Mouse (Mus musculus): ENCODE data around the gene Ngly1. TPM values are rescaled to one million over a fixed set of nuclear protein-coding genes. Genes with fewer than 3 reads are reported as not detected.

Ngly1 gene
- not detected in 2 replicates for polyA plus RNA-seq (2012; ENCODE audit: insufficient read depth, insufficient read length, low replicate concordance, missing spikeins)

- WGBS: under 1% methylated on average over 64 of the region's 65 CpGs
- no peaks in the 10 kb centered on the region; the same call in 1 of the 2 replicates for H3K4me1 ChIP-seq (ENCODE audit: control insufficient read depth, insufficient read depth, low read length)
- peak; percentile 99 for TF ChIP-seq POLR2A (IDR thresholded peaks at IDR 0.05; ENCODE audit: insufficient read depth, low read depth, low read length)
- TF ChIP-seq CTCF (IDR thresholded peaks at IDR 0.05; ENCODE audit: insufficient read depth, low read depth, low read length): no peak
- peak within 1 kb of the TSS; percentile 68 for H3K27ac ChIP-seq (ENCODE audit: insufficient read depth, low read depth, low read length)
- H3K4me3 ChIP-seq (ENCODE audit: insufficient read depth, low read depth, low read length): peak within 1 kb of the TSS; percentile 90
Observed at GRCm38 (mm10) chr14:16249171-16249874, at the start of gene Ngly1, which contains the start of gene Oxsm. Gene Ngly1, plus strand, starts transcription at chr14:16249280. Gene Oxsm, minus strand, starts transcription at chr14:16249808.

GRCm38 (mm10) chr14:16200220-16200912 lies 48.7 kb upstream of the Ngly1 start:
- Histone ChIP-seq H3K4me3 (ENCODE audit: insufficient read depth, low read depth, low read length) (no peak overlapping the region), H3K27ac (ENCODE audit: insufficient read depth, low read depth, low read length) (no peak overlapping the region), H3K4me1 (ENCODE audit: control insufficient read depth, insufficient read depth, low read length) (peaks cover 3% of the 10 kb centered on the region)
- 27% methylated on average over 6 of the region's 6 CpGs for WGBS
- TF ChIP-seq CTCF (IDR thresholded peaks at IDR 0.05; ENCODE audit: insufficient read depth, low read depth, low read length) (no peak), POLR2A (IDR thresholded peaks at IDR 0.05; ENCODE audit: insufficient read depth, low read depth, low read length) (no peak)

DNA sequence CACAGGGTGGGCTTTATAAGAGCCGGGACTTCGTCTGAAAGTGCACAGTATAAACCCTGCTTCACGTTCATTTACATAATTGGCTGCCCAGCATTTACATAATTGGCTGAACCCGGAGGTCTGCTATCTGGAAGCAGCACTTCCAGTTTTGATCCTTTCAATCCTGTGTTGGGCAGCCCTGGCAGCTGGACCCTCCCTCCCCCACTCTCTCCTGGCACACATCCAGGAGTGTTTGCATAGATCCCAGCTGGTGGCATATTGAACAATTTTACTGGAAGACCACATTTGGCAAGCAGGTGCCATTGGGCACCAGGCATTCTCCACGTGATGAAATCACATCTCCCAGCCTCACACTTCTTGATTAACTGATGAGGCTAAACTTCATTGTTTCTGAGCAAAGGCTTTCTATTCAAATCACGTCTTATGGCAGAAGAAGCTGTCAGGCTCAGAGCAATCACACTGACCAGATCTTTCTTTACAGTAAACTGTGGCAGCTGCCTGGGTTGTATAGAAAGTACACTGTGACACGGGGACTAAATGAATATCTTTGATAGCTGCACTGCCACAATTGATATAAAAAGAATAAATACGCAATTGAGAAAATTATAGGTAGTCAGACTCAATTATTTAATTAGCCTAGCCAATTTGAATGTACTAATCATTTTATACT lies 48.0 kb upstream of the Ngly1 start:
- Histone ChIP-seq H3K27ac (ENCODE audit: insufficient read depth, low read depth, low read length) (no peak overlapping the region), H3K4me1 (ENCODE audit: control insufficient read depth, insufficient read depth, low read length) (peaks cover 3% of the 10 kb centered on the region), H3K4me3 (ENCODE audit: insufficient read depth, low read depth, low read length) (no peak overlapping the region)
- 17% methylated on average over 8 of the region's 8 CpGs for WGBS
- TF ChIP-seq POLR2A (IDR thresholded peaks at IDR 0.05; ENCODE audit: insufficient read depth, low read depth, low read length) (no peak), CTCF (IDR thresholded peaks at IDR 0.05; ENCODE audit: insufficient read depth, low read depth, low read length) (no peak)

- TF ChIP-seq CTCF (IDR thresholded peaks at IDR 0.05; ENCODE audit: insufficient read depth, low read depth, low read length): no peak
- TF ChIP-seq POLR2A (IDR thresholded peaks at IDR 0.05; ENCODE audit: insufficient read depth, low read depth, low read length): no peak
- WGBS: 45% methylated on average over 3 of the region's 3 CpGs
- Histone ChIP-seq H3K27ac (ENCODE audit: insufficient read depth, low read depth, low read length) (no peak overlapping the region), H3K4me3 (ENCODE audit: insufficient read depth, low read depth, low read length) (no peak overlapping the region), H3K4me1 (ENCODE audit: control insufficient read depth, insufficient read depth, low read length) (peaks cover 3% of the 10 kb centered on the region)
Observed at GRCm38 (mm10) chr14:16201673-16202072, 47.4 kb upstream of the Ngly1 start.

DNA sequence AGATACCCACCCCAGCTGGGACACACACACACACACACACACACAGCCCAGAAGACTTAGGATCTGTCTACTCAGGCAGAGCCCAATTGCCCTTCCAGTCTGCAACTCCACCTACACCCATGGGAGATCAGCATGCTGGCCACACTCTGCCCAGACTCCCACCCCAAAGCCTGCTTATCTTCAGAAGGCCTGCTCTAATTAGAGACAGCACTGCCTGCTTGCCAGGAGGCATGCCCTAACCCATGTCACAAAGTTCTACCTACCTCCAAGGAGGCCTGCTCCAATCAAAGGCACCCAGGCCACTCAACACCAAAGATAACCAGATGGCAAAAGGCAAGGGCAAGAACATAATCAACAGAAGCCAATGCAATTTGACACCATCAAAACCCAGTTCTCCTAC lies 41.4 kb upstream of the Ngly1 start:
- no peak for TF ChIP-seq CTCF (IDR thresholded peaks at IDR 0.05; ENCODE audit: insufficient read depth, low read depth, low read length)
- no peak for TF ChIP-seq POLR2A (IDR thresholded peaks at IDR 0.05; ENCODE audit: insufficient read depth, low read depth, low read length)
- Histone ChIP-seq H3K4me3 (ENCODE audit: insufficient read depth, low read depth, low read length) (no peak overlapping the region), H3K27ac (ENCODE audit: insufficient read depth, low read depth, low read length) (no peak overlapping the region), H3K4me1 (ENCODE audit: control insufficient read depth, insufficient read depth, low read length) (no peaks in the 10 kb centered on the region)

GRCm38 (mm10) chr14:16219015-16219414 lies 30.1 kb upstream of the Ngly1 start:
- Histone ChIP-seq H3K4me1 (ENCODE audit: control insufficient read depth, insufficient read depth, low read length) (no peaks in the 10 kb centered on the region), H3K27ac (ENCODE audit: insufficient read depth, low read depth, low read length) (no peak overlapping the region), H3K4me3 (ENCODE audit: insufficient read depth, low read depth, low read length) (no peak overlapping the region)
- TF ChIP-seq CTCF (IDR thresholded peaks at IDR 0.05; ENCODE audit: insufficient read depth, low read depth, low read length) (no peak), POLR2A (IDR thresholded peaks at IDR 0.05; ENCODE audit: insufficient read depth, low read depth, low read length) (no peak)
- 46% methylated on average over 2 of the region's 2 CpGs for WGBS

- WGBS: 37% methylated on average over 2 of the region's 2 CpGs
- Histone ChIP-seq H3K4me1 (ENCODE audit: control insufficient read depth, insufficient read depth, low read length) (no peaks in the 10 kb centered on the region), H3K4me3 (ENCODE audit: insufficient read depth, low read depth, low read length) (no peak overlapping the region), H3K27ac (ENCODE audit: insufficient read depth, low read depth, low read length) (no peak overlapping the region)
- TF ChIP-seq POLR2A (IDR thresholded peaks at IDR 0.05; ENCODE audit: insufficient read depth, low read depth, low read length): no peak
- no peak for TF ChIP-seq CTCF (IDR thresholded peaks at IDR 0.05; ENCODE audit: insufficient read depth, low read depth, low read length)
Observed at GRCm38 (mm10) chr14:16229395-16229794, 19.7 kb upstream of the Ngly1 start.

DNA sequence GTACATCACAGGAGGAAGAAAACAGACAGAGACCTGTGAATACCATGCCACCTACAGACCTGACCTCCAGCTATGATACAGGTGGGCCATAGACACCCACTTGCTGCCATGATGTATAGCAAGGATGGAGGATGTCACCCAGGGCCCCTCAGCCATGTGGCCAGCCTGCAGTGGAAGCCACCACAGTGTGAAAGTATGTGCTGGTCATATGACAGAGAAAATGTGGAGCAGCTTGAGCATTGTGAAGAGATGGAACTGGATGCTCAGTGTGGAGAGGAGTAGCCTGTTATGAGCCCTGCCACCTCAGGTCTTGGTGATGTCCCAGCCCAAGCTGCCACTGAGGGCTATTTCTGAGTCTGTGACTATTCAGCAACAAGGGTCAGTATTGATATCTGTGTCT lies 18.5 kb upstream of the Ngly1 start:
- TF ChIP-seq CTCF (IDR thresholded peaks at IDR 0.05; ENCODE audit: insufficient read depth, low read depth, low read length) (no peak), POLR2A (IDR thresholded peaks at IDR 0.05; ENCODE audit: insufficient read depth, low read depth, low read length) (no peak)
- Histone ChIP-seq H3K4me3 (ENCODE audit: insufficient read depth, low read depth, low read length) (no peak overlapping the region), H3K27ac (ENCODE audit: insufficient read depth, low read depth, low read length) (no peak overlapping the region)

GRCm38 (mm10) chr14:16233515-16233914 lies 15.6 kb upstream of the Ngly1 start:
- no peak overlapping the region for H3K27ac ChIP-seq (ENCODE audit: insufficient read depth, low read depth, low read length)
- TF ChIP-seq CTCF (IDR thresholded peaks at IDR 0.05; ENCODE audit: insufficient read depth, low read depth, low read length) (no peak), POLR2A (IDR thresholded peaks at IDR 0.05; ENCODE audit: insufficient read depth, low read depth, low read length) (no peak)
- no peak overlapping the region for H3K4me3 ChIP-seq (ENCODE audit: insufficient read depth, low read depth, low read length)
- H3K4me1 ChIP-seq (ENCODE audit: control insufficient read depth, insufficient read depth, low read length): no peaks in the 10 kb centered on the region
- 35% methylated on average over 1 of the region's 1 CpGs for WGBS

More for the DNA sequence above, 18.5 kb upstream of the Ngly1 start:
- no peaks in the 10 kb centered on the region for H3K4me1 ChIP-seq (ENCODE audit: control insufficient read depth, insufficient read depth, low read length)

All from olfactory bulb, adult 2 months (tissue).